Mouse (Mus musculus) telencephalon, adult 2 months (tissue): ENCODE data around the gene Emc8.

Experiments
- DNase-seq: peaks from one replicate; pipeline ENCODE4 v3.0.0-alpha.2; 2011; ENCODE audit warnings: low read depth, low spot score

Emc8 gene

GRCm38 (mm10) chr8:120668374-120668905, at the start of gene Emc8:
Gene Emc8 (minus strand): TSS chr8:120668573.
- DNase-seq, result no peak

GRCm38 (mm10) chr8:120715996-120716680, 47.8 kb upstream of the Emc8 start:
- DNase-seq, result no peak

GRCm38 (mm10) chr8:120715200-120715599, 46.8 kb upstream of the Emc8 start:
- DNase-seq, result no peak

- no peak for DNase-seq
Observed at GRCm38 (mm10) chr8:120709176-120709575, 40.8 kb upstream of the Emc8 start.

GRCm38 (mm10) chr8:120706193-120706592, 37.8 kb upstream of the Emc8 start:
- no peak for DNase-seq

GRCm38 (mm10) chr8:120705163-120705562, 36.8 kb upstream of the Emc8 start:
- DNase-seq, result no peak

GRCm38 (mm10) chr8:120704203-120704602, 35.8 kb upstream of the Emc8 start:
- no peak for DNase-seq

GRCm38 (mm10) chr8:120701758-120702465, 33.5 kb upstream of the Emc8 start:
- no peak for DNase-seq

GRCm38 (mm10) chr8:120700053-120700452, 31.7 kb upstream of the Emc8 start:
- no peak for DNase-seq

- no peak for DNase-seq
Observed at GRCm38 (mm10) chr8:120699565-120699964, 31.2 kb upstream of the Emc8 start.

GRCm38 (mm10) chr8:120699079-120699478, 30.7 kb upstream of the Emc8 start:
- no peak for DNase-seq

- DNase-seq, result no peak
Observed at GRCm38 (mm10) chr8:120698426-120698825, 30.1 kb upstream of the Emc8 start.

GRCm38 (mm10) chr8:120697979-120698272, 29.6 kb upstream of the Emc8 start:
- DNase-seq, result no peak

- DNase-seq, result no peak
Observed at GRCm38 (mm10) chr8:120697154-120697978, 29.0 kb upstream of the Emc8 start.

GRCm38 (mm10) chr8:120696401-120697153, 28.2 kb upstream of the Emc8 start:
- DNase-seq, result no peak

- no peak for DNase-seq
Observed at GRCm38 (mm10) chr8:120693861-120694493, 25.6 kb upstream of the Emc8 start.

- no peak for DNase-seq
Observed at GRCm38 (mm10) chr8:120692934-120693333, 24.6 kb upstream of the Emc8 start.

- no peak for DNase-seq
Observed at GRCm38 (mm10) chr8:120688511-120688910, 20.1 kb upstream of the Emc8 start.

- DNase-seq, result no peak
Observed at GRCm38 (mm10) chr8:120687786-120688185, 19.4 kb upstream of the Emc8 start.

GRCm38 (mm10) chr8:120686576-120686975, 18.2 kb upstream of the Emc8 start:
- DNase-seq, result no peak

GRCm38 (mm10) chr8:120686051-120686450, 17.7 kb upstream of the Emc8 start:
- DNase-seq, result no peak
